Mouse (Mus musculus) stomach, postnatal 0 days (tissue): ENCODE measurements at regions not wholly inside any gene's neighbourhood (a gene's known extent, or its start where the extent isn't known, plus 50 kb on each side); places are given as distances from the start of the nearest gene placed in this dataset.

ENCODE experiments used
- CTCF ChIP-seq: IDR thresholded peaks from 2 replicates; pipeline ENCODE4 v1.5.1; 2016; ENCODE audit warnings: antibody characterized with exemption, low read depth, mild to moderate bottlenecking, moderate library complexity
- EP300 ChIP-seq: optimal IDR thresholded peaks from 2 replicates; pipeline ENCODE3; 2016; ENCODE audit warnings: antibody characterized with exemption

- TF ChIP-seq CTCF (peak; percentile 81), EP300 (no peak)
These were observed 501.0 kb downstream of the Trim52 start for GRCm38 (mm10) chr14:106607041-106607440.
